9 mouse cellular contexts compared by ENCODE assay signal in genomic region chr10:37683101-37683500, GRCm38 (mm10).
DNase-seq lines count a peak whose midpoint lies in the region; ATAC-seq and TF ChIP-seq lines count a peak whose summit lies in the region.
"Had no signal": no experiment of that assay in that cellular context is flagged by ENCODE, and none has a peak within 500 bp of the region (broad histone marks: within the 10 kb centered on the region; RNA-seq: fewer than 3 reads in every experiment).

No protein-coding gene starts in this region.

- no peak overlapping the region for H3K4me2 ChIP-seq in liver, embryonic 11.5 days
- H3K4me2 ChIP-seq in forebrain, embryonic 14.5 days (ENCODE audit: low read length) = no peak overlapping the region
- H3K4me2 ChIP-seq in intestine, embryonic 16.5 days (ENCODE audit: low read depth, low read length) = no peak overlapping the region

- no peak for TF ChIP-seq CTCF in liver, adult 2 months (IDR thresholded peaks at IDR 0.05; ENCODE audit: low read depth, low read length)

- peak; percentile 95 for DNase-seq in heart, adult 11 months
- no peak for DNase-seq in heart, postnatal 4 days
- DNase-seq in liver, adult 2 months (ENCODE audit: extremely low read depth, low read depth, low spot score) = peak; percentile 10
- no peak for DNase-seq in liver, embryonic 11.5 days (ENCODE audit: low spot score)
- DNase-seq in forebrain, embryonic 14.5 days (ENCODE audit: low spot score) = peak; percentile 46
- peak; percentile 4 for DNase-seq in telencephalon, adult 2 months (ENCODE audit: low read depth, low spot score)
- DNase-seq in lung, postnatal 14 days = no peak

- H3K27ac ChIP-seq in liver, adult 2 months (replicated peaks; ENCODE audit: insufficient read depth, low read depth, low read length) = no peak overlapping the region
- H3K27ac ChIP-seq in liver, embryonic 11.5 days (ENCODE audit: low read depth, low read length) = no peak overlapping the region
- no peak overlapping the region for H3K27ac ChIP-seq in forebrain, embryonic 14.5 days (ENCODE audit: low read depth, low read length)
- no peak overlapping the region for H3K27ac ChIP-seq in intestine, embryonic 16.5 days (ENCODE audit: low read length)

- H3K9me3 ChIP-seq in liver, embryonic 11.5 days (ENCODE audit: control insufficient read depth, low read length) = no peaks in the 10 kb centered on the region
- no peaks in the 10 kb centered on the region for H3K9me3 ChIP-seq in forebrain, embryonic 14.5 days (replicated peaks; ENCODE audit: control insufficient read depth, low read length)
- H3K9me3 ChIP-seq in intestine, embryonic 16.5 days (ENCODE audit: control insufficient read depth, low read length) = no peaks in the 10 kb centered on the region

- H3K27me3 ChIP-seq in liver, adult 2 months (ENCODE audit: control insufficient read depth, insufficient read depth, low read length) = no peaks in the 10 kb centered on the region
- no peaks in the 10 kb centered on the region for H3K27me3 ChIP-seq in liver, embryonic 11.5 days (replicated peaks; ENCODE audit: control insufficient read depth, insufficient read depth, low read length)
- no peaks in the 10 kb centered on the region for H3K27me3 ChIP-seq in forebrain, embryonic 14.5 days (replicated peaks; ENCODE audit: control insufficient read depth, insufficient read depth, low read length)
- no peaks in the 10 kb centered on the region for H3K27me3 ChIP-seq in intestine, embryonic 16.5 days (replicated peaks; ENCODE audit: control insufficient read depth, insufficient read depth, low read length)
- H3K27me3 ChIP-seq: CH12.LX had no signal

- no peaks in the 10 kb centered on the region for H3K4me1 ChIP-seq in liver, adult 2 months (ENCODE audit: control insufficient read depth, insufficient read depth, low read length)
- no peaks in the 10 kb centered on the region for H3K4me1 ChIP-seq in liver, embryonic 11.5 days (replicated peaks; ENCODE audit: control insufficient read depth, insufficient read depth, low read length)
- H3K4me1 ChIP-seq in forebrain, embryonic 14.5 days (ENCODE audit: control insufficient read depth, insufficient read depth, low read length) = peaks cover 4% of the 10 kb centered on the region; the same call in 1 of the 2 replicates
- no peaks in the 10 kb centered on the region for H3K4me1 ChIP-seq in intestine, embryonic 16.5 days (ENCODE audit: control insufficient read depth, insufficient read depth, low read length)

- no peak for TF ChIP-seq POLR2A in liver, adult 2 months (IDR thresholded peaks at IDR 0.05; ENCODE audit: extremely low read depth, insufficient read depth, low read length)

- ATAC-seq in liver, embryonic 11.5 days (replicated peaks; ENCODE audit: low FRiP score) = no peak
- ATAC-seq in forebrain, embryonic 14.5 days = peak; percentile 73
- ATAC-seq in intestine, embryonic 16.5 days = no peak

- no peaks in the 10 kb centered on the region for H3K36me3 ChIP-seq in liver, adult 2 months (ENCODE audit: control insufficient read depth, insufficient read depth, low read length)
- H3K36me3 ChIP-seq in liver, embryonic 11.5 days (ENCODE audit: control insufficient read depth, insufficient read depth, low read length) = no peaks in the 10 kb centered on the region
- H3K36me3 ChIP-seq in forebrain, embryonic 14.5 days (ENCODE audit: control insufficient read depth, insufficient read depth, low read length) = no peaks in the 10 kb centered on the region
- no peaks in the 10 kb centered on the region for H3K36me3 ChIP-seq in intestine, embryonic 16.5 days (ENCODE audit: control insufficient read depth, insufficient read depth, low read length)

- no peak overlapping the region for H3K9ac ChIP-seq in liver, adult 2 months (ENCODE audit: low read depth, low read length)
- no peak overlapping the region for H3K9ac ChIP-seq in liver, embryonic 11.5 days (ENCODE audit: low read depth, low read length)
- no peak overlapping the region for H3K9ac ChIP-seq in forebrain, embryonic 14.5 days (ENCODE audit: low read length)
- H3K9ac ChIP-seq in intestine, embryonic 16.5 days (ENCODE audit: low read depth, low read length) = no peak overlapping the region

- no peak overlapping the region for H3K4me3 ChIP-seq in liver, adult 2 months (ENCODE audit: insufficient read depth, low read depth, low read length)
- no peak overlapping the region for H3K4me3 ChIP-seq in liver, embryonic 11.5 days (ENCODE audit: low read depth, low read length)
- H3K4me3 ChIP-seq in forebrain, embryonic 14.5 days (ENCODE audit: low read depth, low read length) = no peak overlapping the region
- no peak overlapping the region for H3K4me3 ChIP-seq in intestine, embryonic 16.5 days (ENCODE audit: low read length)

- H3K79me2 ChIP-seq in liver, adult 2 months (ENCODE audit: control insufficient read depth, insufficient read depth, low read length) = no peaks in the 10 kb centered on the region

Comparison
In these comparisons a context has a peak if more than half of its experiments do, and no peak if none do; other contexts are left out.
1. DNase-seq: peak in heart, adult 11 months (single experiment), liver, adult 2 months (single experiment), forebrain, embryonic 14.5 days (single experiment) and telencephalon, adult 2 months (single experiment); none in heart, postnatal 4 days (single experiment), liver, embryonic 11.5 days (single experiment) and lung, postnatal 14 days (single experiment).